In genomic region chr19:18548668-18549067, GRCm38 (mm10) we compare ENCODE assay signal across 7 mouse cellular contexts.
DNase-seq lines count a peak whose midpoint lies in the region; TF ChIP-seq lines count a peak whose summit lies in the region.

No protein-coding gene starts in this region.

- peak; percentile 10 for DNase-seq in MEL-GATA-1-ER (ENCODE audit: extremely low read depth, low read depth)
- peak; percentile 85 to 89 for DNase-seq in cerebellum, postnatal 10 days
- peak; percentile 54 to 67 for DNase-seq in frontal cortex, postnatal 25 days (ENCODE audit: low spot score in 2 of 2)
- peak; percentile 83 for DNase-seq in layer of hippocampus, adult 11-12 months (ENCODE audit: low spot score)
- peak; percentile 78 for DNase-seq in lung, postnatal 10 days
- peak; percentile 87 for DNase-seq in retina, embryonic 14.5 days (ENCODE audit: low spot score)

- H3K27me3 ChIP-seq in C2C12 (ENCODE audit: control insufficient read depth, insufficient read depth, insufficient read length), result no peaks in the 10 kb centered on the region

- no peaks in the 10 kb centered on the region for H3K79me3 ChIP-seq in C2C12 (ENCODE audit: low read depth)

- H3K79me2 ChIP-seq in C2C12 (ENCODE audit: control insufficient read depth, insufficient read depth), result no peaks in the 10 kb centered on the region

- H3K36me3 ChIP-seq in C2C12 (ENCODE audit: control insufficient read depth, insufficient read depth), result no peaks in the 10 kb centered on the region

- H3ac ChIP-seq in C2C12 (ENCODE audit: control insufficient read depth, insufficient read length, low read depth), result no peak overlapping the region

- H3K4me3 ChIP-seq in C2C12 (ENCODE audit: insufficient read depth, poor library complexity, severe bottlenecking), result no peak overlapping the region

- TF ChIP-seq CTCF in C2C12 (IDR thresholded peaks at IDR 0.05; ENCODE audit: control insufficient read depth, insufficient read depth, insufficient read length), result peak; percentile 25

TF ChIP-seq in C2C12, 6 proteins besides CTCF, POLR2A, EP300 and RAD21:
- TF ChIP-seq FOSL1 (IDR thresholded peaks at IDR 0.05; ENCODE audit: insufficient read depth, low read length, poor library complexity, severe bottlenecking), result no peak
- no peak for TF ChIP-seq MYOD1 (IDR thresholded peaks at IDR 0.05; ENCODE audit: control insufficient read depth, insufficient read length, low read depth)
- TF ChIP-seq MYOG (IDR thresholded peaks at IDR 0.05; ENCODE audit: control insufficient read depth, extremely low read depth, insufficient read length), result no peak
- TF ChIP-seq CEBPB (IDR thresholded peaks at IDR 0.05; ENCODE audit: low read depth), result no peak
- no peak for TF ChIP-seq MAX (IDR thresholded peaks at IDR 0.05)
- no peak for TF ChIP-seq USF1 (IDR thresholded peaks at IDR 0.05; ENCODE audit: low read depth)

Comparison
In these comparisons a context has a peak if more than half of its experiments do, and no peak if none do; other contexts are left out.
1. DNase-seq: peak in every context shown above with its lines; median percentile 87 in cerebellum, postnatal 10 days; 87 in retina, embryonic 14.5 days; 83 in layer of hippocampus, adult 11-12 months; 78 in lung, postnatal 10 days; 60 in frontal cortex, postnatal 25 days; 10 in MEL-GATA-1-ER.